Mouse (Mus musculus) kidney, embryonic 16.5 days (tissue): Measurements from ENCODE around the gene Fnip2. TPM values are rescaled to one million over a fixed set of nuclear protein-coding genes. Genes with fewer than 3 reads are reported as not detected.
A peak's percentile ranks its signal among the peaks of the same experiment; 100 is the strongest.

Experiments used
- ATAC-seq: fragments of 200-750 bp; cut with Nextera tagmentation; 2 replicates; pipeline ENCODE4 v1.8.0; 2017; ENCODE audit warnings: moderate TSS enrichment; ENCODE audit not compliant: low FRiP score, low TSS enrichment
- H3K27ac ChIP-seq: fragments of 300-500 bp; sonication (generic); 2 replicates; pipeline ENCODE4 v1.5.1; 2014; ENCODE audit warnings: low read length
- H3K27me3 ChIP-seq: fragments of 300-500 bp; sonication (generic); 2 replicates; pipeline ENCODE4 v1.6.1; 2014; ENCODE audit warnings: low read length, control low read depth, mixed read lengths; ENCODE audit not compliant: insufficient read depth
- H3K36me3 ChIP-seq: fragments of 300-500 bp; sonication (generic); 2 replicates; pipeline ENCODE4 v1.6.1; 2014; ENCODE audit warnings: low read length, control low read depth, mixed read lengths; ENCODE audit not compliant: insufficient read depth
- H3K4me1 ChIP-seq: fragments of 300-500 bp; sonication (generic); 2 replicates; pipeline ENCODE4 v1.6.1; 2014; ENCODE audit warnings: low read length, control low read depth, mixed read lengths; ENCODE audit not compliant: insufficient read depth
- H3K4me2 ChIP-seq: fragments of 300-500 bp; sonication (generic); replicated peaks from 2 replicates; pipeline ENCODE4 v1.6.1; 2014; ENCODE audit warnings: low read depth, low read length
- H3K4me3 ChIP-seq: fragments of 300-500 bp; sonication (generic); 2 replicates; pipeline ENCODE4 v1.5.1; 2014; ENCODE audit warnings: mild to moderate bottlenecking, low read length
- H3K9ac ChIP-seq: fragments of 300-500 bp; sonication (generic); replicated peaks from 2 replicates; pipeline ENCODE4 v1.6.1; 2014; ENCODE audit warnings: low read length
- H3K9me3 ChIP-seq: fragments of 300-500 bp; sonication (generic); 2 replicates; pipeline ENCODE4 v1.6.1; 2016; ENCODE audit warnings: low read length, control low read depth
- WGBS: fragments of 180-500 bp; shearing (Covaris S2); extraction: QIAGEN DNeasy Blood & Tissue Kit; methylation state at CpG from one replicate; pipeline ENCODE4 v1.1.7; 2014; 5-methylcytosine and 5-hydroxymethylcytosine counted together
- polyA plus RNA-seq: library from polyadenylated mRNA; unstranded; fragments of >200 nt; fragmentation: Nextera tagmentation; extraction: Ambion mirVana; gene quantifications from 2 replicates; pipeline ENCODE4 v1.2.1, GENCODE M21; 2015

Gene Fnip2
- polyA plus RNA-seq, 1 experiment from 2014 or later = 3.2 TPM

- Histone ChIP-seq H3K4me1 (no peaks in the 10 kb centered on the region), H3K4me3 (no peak overlapping the region), H3K27me3 (no peaks in the 10 kb centered on the region), H3K9me3 (no peaks in the 10 kb centered on the region), H3K27ac (no peak overlapping the region), H3K9ac (no peak overlapping the region), H3K36me3 (no peaks in the 10 kb centered on the region), H3K4me2 (no peak overlapping the region)
- no peak for ATAC-seq
- WGBS = 78% methylated on average over 9 of the region's 10 CpGs
These were observed 15.6 kb downstream of the Fnip2 start for GRCm38 (mm10) chr3:79551826-79552552.

- no peaks in the 10 kb centered on the region for H3K27me3 ChIP-seq
- no peak for ATAC-seq
- H3K27ac ChIP-seq = no peak overlapping the region
- no peaks in the 10 kb centered on the region for H3K9me3 ChIP-seq
- H3K36me3 ChIP-seq = no peaks in the 10 kb centered on the region
- WGBS = 92% methylated on average over 8 of the region's 8 CpGs
- no peak overlapping the region for H3K9ac ChIP-seq
- H3K4me1 ChIP-seq = no peaks in the 10 kb centered on the region
- no peak overlapping the region for H3K4me3 ChIP-seq
- H3K4me2 ChIP-seq = no peak overlapping the region
These were observed 17.7 kb downstream of the Fnip2 start for GRCm38 (mm10) chr3:79549751-79550393.

GRCm38 (mm10) chr3:79548681-79549437 lies 18.7 kb downstream of the Fnip2 start:
- H3K4me1 ChIP-seq = no peaks in the 10 kb centered on the region

GRCm38 (mm10) chr3:79542585-79542984 lies 25.0 kb downstream of the Fnip2 start:
- Histone ChIP-seq H3K27ac (no peak overlapping the region), H3K27me3 (no peaks in the 10 kb centered on the region), H3K4me2 (no peak overlapping the region), H3K36me3 (no peaks in the 10 kb centered on the region), H3K4me1 (peaks cover 3% of the 10 kb centered on the region), H3K4me3 (no peak overlapping the region), H3K9ac (no peak overlapping the region), H3K9me3 (no peaks in the 10 kb centered on the region)
- ATAC-seq = peak; percentile 89
- 27% methylated on average over 6 of the region's 6 CpGs for WGBS

More at GRCm38 (mm10) chr3:79548681-79549437, 18.7 kb downstream of the Fnip2 start:
- Histone ChIP-seq H3K27me3 (no peaks in the 10 kb centered on the region), H3K36me3 (no peaks in the 10 kb centered on the region), H3K9me3 (no peaks in the 10 kb centered on the region), H3K4me3 (no peak overlapping the region), H3K9ac (no peak overlapping the region), H3K4me2 (no peak overlapping the region), H3K27ac (no peak overlapping the region)
- ATAC-seq = 0 out of 2 replicates have a peak, but pooled peaks have one; percentile 23
- 77% methylated on average over 17 of the region's 17 CpGs for WGBS

GRCm38 (mm10) chr3:79539656-79540055 lies 27.9 kb downstream of the Fnip2 start:
- Histone ChIP-seq H3K27me3 (no peaks in the 10 kb centered on the region), H3K4me1 (peaks cover 3% of the 10 kb centered on the region), H3K4me3 (no peak overlapping the region), H3K9ac (no peak overlapping the region), H3K36me3 (no peaks in the 10 kb centered on the region), H3K9me3 (no peaks in the 10 kb centered on the region), H3K27ac (no peak overlapping the region), H3K4me2 (no peak overlapping the region)
- no peak for ATAC-seq

GRCm38 (mm10) chr3:79539124-79539523 lies 28.5 kb downstream of the Fnip2 start:
- no peaks in the 10 kb centered on the region for H3K27me3 ChIP-seq
- H3K9ac ChIP-seq = no peak overlapping the region
- no peaks in the 10 kb centered on the region for H3K36me3 ChIP-seq
- peaks cover 3% of the 10 kb centered on the region for H3K4me1 ChIP-seq
- no peak for ATAC-seq
- no peak overlapping the region for H3K27ac ChIP-seq
- 93% methylated on average over 3 of the region's 3 CpGs for whole genome bisulfite sequencing
- no peaks in the 10 kb centered on the region for H3K9me3 ChIP-seq
- no peak overlapping the region for H3K4me3 ChIP-seq
- H3K4me2 ChIP-seq = no peak overlapping the region

- no peak for ATAC-seq
- WGBS = 78% methylated on average over 3 of the region's 3 CpGs
- Histone ChIP-seq H3K9me3 (no peaks in the 10 kb centered on the region), H3K4me3 (no peak overlapping the region), H3K27me3 (no peaks in the 10 kb centered on the region), H3K4me1 (peaks cover 3% of the 10 kb centered on the region), H3K27ac (no peak overlapping the region), H3K4me2 (no peak overlapping the region), H3K9ac (no peak overlapping the region), H3K36me3 (no peaks in the 10 kb centered on the region)
These were observed 29.3 kb downstream of the Fnip2 start for GRCm38 (mm10) chr3:79538342-79538741.

GRCm38 (mm10) chr3:79537626-79538203 lies 29.9 kb downstream of the Fnip2 start:
- no peak overlapping the region for H3K27ac ChIP-seq
- ATAC-seq = no peak
- 83% methylated on average over 3 of the region's 3 CpGs for WGBS

GRCm38 (mm10) chr3:79537023-79537422 lies 30.6 kb downstream of the Fnip2 start:
- H3K27ac ChIP-seq = no peak overlapping the region
- H3K9ac ChIP-seq = no peak overlapping the region
- H3K4me3 ChIP-seq = no peak overlapping the region
- ATAC-seq = no peak
- H3K4me1 ChIP-seq = no peaks in the 10 kb centered on the region
- H3K9me3 ChIP-seq = no peaks in the 10 kb centered on the region
- no peaks in the 10 kb centered on the region for H3K36me3 ChIP-seq
- H3K4me2 ChIP-seq = no peak overlapping the region
- WGBS = 77% methylated on average over 7 of the region's 7 CpGs
- no peaks in the 10 kb centered on the region for H3K27me3 ChIP-seq

More at GRCm38 (mm10) chr3:79537626-79538203, 29.9 kb downstream of the Fnip2 start:
- H3K9me3 ChIP-seq = no peaks in the 10 kb centered on the region
- no peak overlapping the region for H3K9ac ChIP-seq
- H3K27me3 ChIP-seq = no peaks in the 10 kb centered on the region
- peaks cover 3% of the 10 kb centered on the region for H3K4me1 ChIP-seq
- no peaks in the 10 kb centered on the region for H3K36me3 ChIP-seq
- no peak overlapping the region for H3K4me2 ChIP-seq
- H3K4me3 ChIP-seq = no peak overlapping the region
